Mouse (Mus musculus): ENCODE measurements around the gene Esr2.
"Not testable (repeated sequence)": the region's sequence is repeated elsewhere in the genome, so short reads cannot be mapped to it uniquely, and the experiment has no call there.

The Esr2 gene

DNA sequence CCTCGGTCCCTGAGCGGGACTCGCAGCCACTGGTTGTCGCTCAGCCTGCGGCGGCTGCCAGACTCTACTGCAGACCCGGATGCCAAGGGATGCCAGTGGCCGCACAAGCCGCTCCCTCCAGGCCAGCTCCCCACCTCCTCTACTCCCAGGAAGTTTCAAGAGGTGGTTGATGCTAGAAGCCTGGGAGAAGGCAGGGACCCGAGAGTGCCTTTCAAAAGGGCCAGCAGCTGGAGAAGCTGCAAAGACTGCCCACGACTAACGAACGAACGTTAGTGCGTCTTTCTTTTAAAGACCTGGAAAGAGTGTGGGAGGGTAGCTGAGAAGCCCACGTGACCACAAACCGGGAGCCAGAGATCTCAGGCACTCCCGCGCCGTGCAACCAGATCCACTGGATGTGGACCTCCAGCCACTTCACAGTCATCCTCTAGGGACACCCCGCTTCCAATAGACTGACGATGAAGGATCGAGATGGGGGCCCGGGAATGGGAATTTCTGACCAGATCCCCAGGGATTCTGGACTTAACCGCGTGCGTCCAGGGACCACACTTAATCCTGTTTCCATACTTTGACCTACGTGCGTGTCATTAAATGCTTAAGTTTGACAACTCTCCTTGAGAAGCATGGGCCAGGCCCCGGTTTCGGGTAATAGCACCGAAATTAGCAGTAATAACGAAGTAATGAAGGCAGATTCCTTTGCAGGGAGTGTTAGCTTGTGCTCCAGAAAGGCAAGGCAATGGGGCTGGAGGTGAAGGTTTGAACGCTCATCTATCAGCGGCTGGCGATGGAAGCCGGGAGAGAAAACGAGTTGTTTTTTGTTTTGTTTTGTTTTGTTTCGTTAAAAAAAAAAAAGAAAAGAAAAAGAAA is at the start of gene Esr2:
TSS of gene Esr2 (minus strand) at position 260 of the 864 bp plus-strand sequence.
- no peak for DNase-seq (ENCODE audit: low spot score in 2 of 2)

GRCm38 (mm10) chr12:76222104-76222503 is 45.0 kb upstream of the Esr2 start:
- DNase-seq (ENCODE audit: low spot score in 2 of 2), result not testable (repeated sequence)

- DNase-seq (ENCODE audit: low spot score in 2 of 2), result no peak
Observed at GRCm38 (mm10) chr12:76216716-76217115, 39.7 kb upstream of the Esr2 start.

DNA sequence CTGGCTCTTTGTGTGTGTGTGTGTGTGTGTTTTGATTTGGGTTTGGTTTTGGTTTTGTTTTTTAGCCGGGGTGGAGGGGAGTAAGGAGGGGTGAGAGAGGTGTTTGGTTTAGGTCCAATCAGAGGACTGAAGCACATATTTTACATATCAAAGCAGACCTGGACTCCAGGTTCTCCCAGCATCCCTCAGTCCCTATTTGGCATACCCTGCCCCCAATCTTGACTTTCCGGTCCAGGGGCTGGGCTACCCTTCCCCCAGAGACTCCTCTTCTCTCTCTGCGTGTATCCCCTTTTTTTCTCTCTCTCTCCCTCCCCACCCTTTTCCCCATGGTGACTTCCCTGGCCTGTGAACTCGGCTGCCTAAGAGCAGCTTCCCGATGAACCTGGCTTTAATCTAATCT is 38.1 kb upstream of the Esr2 start:
- no peak for DNase-seq (ENCODE audit: low spot score in 2 of 2)

- no peak for DNase-seq (ENCODE audit: low spot score in 2 of 2)
Observed at GRCm38 (mm10) chr12:76209429-76209974, 32.4 kb upstream of the Esr2 start.

GRCm38 (mm10) chr12:76200326-76200725 is 23.3 kb upstream of the Esr2 start:
- no peak for DNase-seq (ENCODE audit: low spot score in 2 of 2)

DNA sequence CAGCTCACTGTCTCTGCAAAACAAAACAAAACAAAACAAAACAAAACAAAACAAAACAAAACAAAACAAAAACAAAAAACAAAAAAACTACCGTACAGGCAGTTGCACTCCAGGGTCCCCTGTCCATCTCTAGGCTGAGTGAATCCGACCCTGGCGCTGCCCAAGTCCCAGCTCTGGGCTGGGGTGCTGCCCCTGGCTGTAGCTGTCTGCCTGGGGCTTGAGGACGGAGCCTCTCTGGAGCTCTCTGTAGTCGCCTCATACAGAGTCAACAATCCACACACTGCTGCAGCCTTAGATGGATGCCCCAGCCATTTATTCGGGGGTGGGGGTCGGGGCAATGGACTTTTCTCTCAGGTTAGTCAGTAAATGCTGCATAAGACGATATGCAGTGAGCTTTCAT is 20.0 kb upstream of the Esr2 start:
- DNase-seq (ENCODE audit: low spot score in 2 of 2), result no peak

GRCm38 (mm10) chr12:76196709-76197054 is 19.6 kb upstream of the Esr2 start:
- peak; percentile 52 to 78 for DNase-seq (ENCODE audit: low spot score in 2 of 2)

GRCm38 (mm10) chr12:76195912-76196708 is 19.1 kb upstream of the Esr2 start:
- peak; percentile 60 to 79 for DNase-seq (ENCODE audit: low spot score in 2 of 2)

DNA sequence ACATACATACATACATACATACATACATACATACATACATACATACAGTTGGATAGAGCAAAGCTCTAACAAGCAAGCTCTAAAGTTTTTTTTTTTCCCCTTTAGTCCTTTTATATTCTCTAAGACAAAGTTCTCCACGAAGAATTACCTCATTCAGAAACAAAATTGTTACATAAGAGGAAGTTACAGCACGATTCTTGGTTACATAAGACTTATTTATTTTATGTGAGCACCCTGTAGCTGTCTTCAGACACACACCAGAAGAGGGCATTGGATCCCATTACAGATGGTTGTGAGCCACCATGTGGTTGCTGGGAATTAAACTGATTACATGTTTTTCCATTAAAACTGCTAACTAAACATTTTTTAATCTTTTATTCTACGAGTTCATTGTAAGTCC is 17.5 kb upstream of the Esr2 start:
- no peak for DNase-seq (ENCODE audit: low spot score in 2 of 2)

GRCm38 (mm10) chr12:76190940-76191339 is 13.9 kb upstream of the Esr2 start:
- DNase-seq (ENCODE audit: low spot score in 2 of 2), result no peak

- peak in 1 of 2 experiments; percentile 35 for DNase-seq (ENCODE audit: low spot score in 2 of 2)
Observed at GRCm38 (mm10) chr12:76187849-76188248, 10.8 kb upstream of the Esr2 start.

GRCm38 (mm10) chr12:76186473-76186872 is 9.4 kb upstream of the Esr2 start:
- no peak for DNase-seq (ENCODE audit: low spot score in 2 of 2)

GRCm38 (mm10) chr12:76185167-76185816 is 8.2 kb upstream of the Esr2 start:
- DNase-seq (ENCODE audit: low spot score in 2 of 2), result no peak

DNA sequence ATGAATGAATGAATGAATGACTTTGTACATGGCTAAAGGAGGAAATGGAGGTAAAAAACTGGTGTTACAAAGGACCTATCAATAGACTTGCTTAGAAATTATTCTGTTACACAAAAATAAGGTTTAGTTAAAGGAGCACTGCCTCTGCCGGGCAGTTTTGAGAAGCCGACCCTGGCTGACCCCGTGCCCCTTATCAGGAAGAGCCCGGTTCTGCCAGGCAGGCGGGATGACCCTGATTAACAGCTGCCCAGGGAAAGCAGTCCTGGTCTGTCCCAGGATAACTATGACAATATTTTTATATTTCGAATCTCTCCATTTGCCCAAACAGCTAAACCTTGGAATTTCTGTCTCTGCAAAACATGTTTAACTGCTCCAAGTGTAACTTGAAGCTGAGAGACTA is 7.2 kb upstream of the Esr2 start:
- no peak for DNase-seq (ENCODE audit: low spot score in 2 of 2)

GRCm38 (mm10) chr12:76182831-76183230 is 5.8 kb upstream of the Esr2 start:
- DNase-seq (ENCODE audit: low spot score in 2 of 2), result no peak

GRCm38 (mm10) chr12:76181471-76181870 is 4.4 kb upstream of the Esr2 start:
- DNase-seq (ENCODE audit: low spot score in 2 of 2), result no peak

GRCm38 (mm10) chr12:76180442-76180841 is 3.4 kb upstream of the Esr2 start:
- DNase-seq (ENCODE audit: low spot score in 2 of 2), result no peak

- no peak for DNase-seq (ENCODE audit: low spot score in 2 of 2)
Observed at GRCm38 (mm10) chr12:76179527-76179926, 2.5 kb upstream of the Esr2 start.

GRCm38 (mm10) chr12:76179051-76179450 is 2.0 kb upstream of the Esr2 start:
- no peak for DNase-seq (ENCODE audit: low spot score in 2 of 2)

GRCm38 (mm10) chr12:76177864-76178518 is 932 bp upstream of the Esr2 start:
- DNase-seq (ENCODE audit: low spot score in 2 of 2), result peak; percentile 67 to 76

- DNase-seq (ENCODE audit: low spot score in 2 of 2), result no peak
Observed at GRCm38 (mm10) chr12:76165641-76166040, 11.4 kb downstream of the Esr2 start.
